Mouse (Mus musculus) liver, adult 2 months (tissue): ENCODE measurements around the gene Pdzk1ip1.

Experiments
- CTCF ChIP-seq: fragments of 200-500 bp; IDR thresholded peaks from 2 replicates; pipeline ENCODE4 v1.5.1; 2011; ENCODE audit warnings: low read depth, low read length, control low read depth
- POLR2A ChIP-seq: fragments of 200-500 bp; IDR thresholded peaks from 2 replicates; pipeline ENCODE4 v1.6.1; 2011; ENCODE audit warnings: low read length, control low read depth; ENCODE audit not compliant: insufficient read depth; ENCODE audit errors: extremely low read depth

GRCm38 (mm10) chr4:115058317-115058761 lies 30.2 kb upstream of the Pdzk1ip1 start:
- no peak for TF ChIP-seq POLR2A
- no peak for TF ChIP-seq CTCF
